In the genomic region with DNA sequence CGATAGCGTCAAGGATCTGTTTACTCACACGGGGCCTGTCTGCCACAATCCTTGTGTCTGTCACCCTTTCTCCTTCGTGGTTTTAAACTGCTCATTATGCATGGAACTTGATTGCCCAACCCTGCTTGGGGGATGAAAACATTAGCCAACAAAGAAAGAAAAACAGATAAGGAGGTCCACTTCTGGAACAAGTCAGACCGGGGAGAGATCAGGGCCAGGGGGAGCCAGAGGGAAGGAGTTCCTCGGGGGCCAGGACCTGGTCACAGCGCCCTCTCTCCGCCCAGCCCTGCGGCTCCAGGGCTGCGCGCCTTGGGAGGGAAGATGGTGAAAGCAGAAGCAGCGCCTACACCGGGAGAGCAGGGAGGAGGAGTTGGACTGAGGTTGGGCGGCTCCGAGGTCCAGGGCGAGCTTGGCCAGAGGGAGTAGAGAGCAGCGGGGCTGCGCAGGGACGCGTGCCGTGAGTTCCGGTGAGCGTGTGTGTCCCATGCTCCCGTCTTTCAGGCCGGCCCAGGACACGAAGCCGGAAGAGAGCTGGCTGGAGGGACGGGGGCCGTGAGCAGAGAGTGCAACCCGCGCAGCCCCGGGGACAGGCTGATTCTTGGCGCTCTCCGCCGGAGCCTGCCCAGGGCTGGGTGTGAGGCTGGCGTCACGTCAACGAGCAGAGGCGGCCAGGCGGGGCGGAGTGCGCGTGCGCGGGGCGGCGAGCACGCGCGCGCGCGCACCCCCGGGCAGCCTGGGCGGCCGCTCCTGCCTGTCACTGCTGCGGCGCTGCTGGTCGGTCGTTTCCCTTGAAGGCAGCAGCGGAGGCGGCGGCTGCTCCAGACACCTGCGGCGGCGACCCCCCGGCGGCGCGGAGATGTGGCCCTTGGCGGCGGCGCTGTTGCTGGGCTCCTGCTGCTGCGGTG, we compare ENCODE assay signal across 1 mouse cellular context.
TF ChIP-seq lines count a peak whose summit lies in the region.

No protein-coding gene starts in this region.

TF ChIP-seq in MEL, 35 proteins besides CTCF, POLR2A, EP300 and RAD21 (continued from another document):
- no peak for TF ChIP-seq TAL1 (IDR thresholded peaks at IDR 0.05; ENCODE audit: low read length)
- peak; percentile 94 for TF ChIP-seq POLR2AphosphoS5 (IDR thresholded peaks at IDR 0.05; ENCODE audit: borderline replicate concordance, low read depth, low read length)
